20 mouse cellular contexts compared by ENCODE assay signal in the genomic region with DNA sequence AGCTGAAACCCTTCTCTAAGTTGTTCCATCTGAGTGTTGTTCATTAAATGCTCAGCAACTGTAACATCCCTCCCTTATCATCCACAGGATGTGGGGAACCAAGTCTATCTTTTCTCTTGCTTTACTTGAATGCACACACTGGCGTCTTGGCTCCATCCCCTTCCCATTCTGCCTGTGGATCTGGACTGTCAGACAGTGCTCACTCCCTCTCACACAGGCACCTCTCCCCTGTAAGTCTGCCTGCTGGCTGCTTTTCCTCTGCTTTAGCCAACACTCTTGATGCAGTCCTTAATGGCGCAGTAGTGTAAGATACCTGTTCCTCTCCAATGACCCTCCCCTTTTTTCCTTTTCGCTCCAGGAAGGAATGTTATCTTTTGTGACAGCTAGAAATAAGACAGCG.
"Had no signal": no experiment of that assay in that cellular context is flagged by ENCODE, and none has a peak within 500 bp of the region (broad histone marks: within the 10 kb centered on the region; RNA-seq: fewer than 3 reads in every experiment).

No protein-coding gene starts in this region.

- H3K36me3 ChIP-seq: midbrain, embryonic 12.5 days; midbrain, embryonic 15.5 days; neural tube, embryonic 12.5 days; neural tube, embryonic 15.5 days had no signal

- H3K27ac ChIP-seq: layer of hippocampus, adult 2 months; liver, embryonic 14.5 days; macrophage; midbrain, embryonic 12.5 days; midbrain, embryonic 15.5 days; neural tube, embryonic 12.5 days; neural tube, embryonic 15.5 days; stomach, postnatal 0 days had no signal

- DNase-seq: kidney, postnatal 14 days; layer of hippocampus, adult 9-11 months; liver, postnatal 0 days; lung, embryonic 14.5 days; right cerebral cortex, adult 18-20 months; right cerebral cortex, postnatal 14 days; right cerebral cortex, postnatal 4 days; thymus, adult 2 months; thymus, postnatal 14 days; thymus, postnatal 4 days had no signal

- H3K27me3 ChIP-seq: midbrain, embryonic 15.5 days; neural tube, embryonic 12.5 days; neural tube, embryonic 15.5 days had no signal

- H3K9ac ChIP-seq: liver, embryonic 14.5 days; liver, postnatal 0 days; lung, embryonic 14.5 days; midbrain, embryonic 12.5 days; midbrain, embryonic 15.5 days; neural tube, embryonic 12.5 days; neural tube, embryonic 15.5 days had no signal

- ATAC-seq: liver, postnatal 0 days; lung, postnatal 0 days; midbrain, embryonic 15.5 days had no signal

- H3K4me3 ChIP-seq: layer of hippocampus, adult 2 months; midbrain, embryonic 12.5 days; midbrain, embryonic 15.5 days; neural tube, embryonic 12.5 days; neural tube, embryonic 15.5 days had no signal

- H3K9me3 ChIP-seq: midbrain, embryonic 12.5 days; midbrain, embryonic 15.5 days; neural tube, embryonic 12.5 days; neural tube, embryonic 15.5 days had no signal

- H3K4me2 ChIP-seq: liver, embryonic 11.5 days; lung, embryonic 14.5 days; midbrain, embryonic 12.5 days; midbrain, embryonic 15.5 days; neural tube, embryonic 12.5 days; neural tube, embryonic 15.5 days had no signal

- H3K4me1 ChIP-seq: midbrain, embryonic 12.5 days; midbrain, embryonic 15.5 days; neural tube, embryonic 15.5 days had no signal
